Mouse (Mus musculus): ENCODE measurements around the gene Gm5294. TPM values are rescaled to one million over a fixed set of nuclear protein-coding genes. Genes with fewer than 3 reads are reported as not detected.

The Gm5294 gene
- polyA plus RNA-seq, 1 experiment = 0.14 TPM

DNA sequence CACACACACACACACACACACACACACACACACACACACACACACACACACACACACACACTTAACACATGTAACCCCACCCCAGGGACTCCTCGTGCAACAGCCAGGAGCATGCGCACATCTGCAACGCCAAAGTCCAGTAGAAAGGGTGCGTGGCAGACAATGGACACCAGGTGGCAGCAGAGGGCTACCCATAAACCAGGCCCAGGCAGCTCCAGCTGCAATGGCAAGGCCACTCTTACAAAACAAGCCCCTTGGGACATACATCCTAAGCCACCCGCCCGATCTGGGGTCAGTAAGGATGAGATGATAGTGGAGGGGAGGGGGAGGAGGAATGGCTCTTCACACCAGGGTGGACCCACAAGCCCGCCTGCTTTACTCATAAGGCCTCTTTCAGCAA, 28.2 kb downstream of the Gm5294 start:
- no peak overlapping the region for H3K4me3 ChIP-seq (ENCODE audit: insufficient read depth, low read depth, low read length)
- 12% methylated on average over 7 of the region's 7 CpGs for WGBS
- no peaks in the 10 kb centered on the region for H3K27me3 ChIP-seq (replicated peaks; ENCODE audit: control insufficient read depth, insufficient read depth, low read length)
- peak; percentile 93 for DNase-seq
- TF ChIP-seq POLR2A (IDR thresholded peaks at IDR 0.05; ENCODE audit: low read depth, low read length) (no peak), CTCF (conservative IDR thresholded peaks at IDR 0.05; ENCODE audit: insufficient read depth, insufficient read length, low read depth, low read length) (peak; percentile 99)
- peaks cover 14% of the 10 kb centered on the region for H3K4me1 ChIP-seq (ENCODE audit: control insufficient read depth, insufficient read depth, low read length)
- no peak overlapping the region for H3K27ac ChIP-seq (ENCODE audit: insufficient read depth, low read depth, low read length)
- no peaks in the 10 kb centered on the region for H3K36me3 ChIP-seq (ENCODE audit: control insufficient read depth, insufficient read depth, low read length)

DNA sequence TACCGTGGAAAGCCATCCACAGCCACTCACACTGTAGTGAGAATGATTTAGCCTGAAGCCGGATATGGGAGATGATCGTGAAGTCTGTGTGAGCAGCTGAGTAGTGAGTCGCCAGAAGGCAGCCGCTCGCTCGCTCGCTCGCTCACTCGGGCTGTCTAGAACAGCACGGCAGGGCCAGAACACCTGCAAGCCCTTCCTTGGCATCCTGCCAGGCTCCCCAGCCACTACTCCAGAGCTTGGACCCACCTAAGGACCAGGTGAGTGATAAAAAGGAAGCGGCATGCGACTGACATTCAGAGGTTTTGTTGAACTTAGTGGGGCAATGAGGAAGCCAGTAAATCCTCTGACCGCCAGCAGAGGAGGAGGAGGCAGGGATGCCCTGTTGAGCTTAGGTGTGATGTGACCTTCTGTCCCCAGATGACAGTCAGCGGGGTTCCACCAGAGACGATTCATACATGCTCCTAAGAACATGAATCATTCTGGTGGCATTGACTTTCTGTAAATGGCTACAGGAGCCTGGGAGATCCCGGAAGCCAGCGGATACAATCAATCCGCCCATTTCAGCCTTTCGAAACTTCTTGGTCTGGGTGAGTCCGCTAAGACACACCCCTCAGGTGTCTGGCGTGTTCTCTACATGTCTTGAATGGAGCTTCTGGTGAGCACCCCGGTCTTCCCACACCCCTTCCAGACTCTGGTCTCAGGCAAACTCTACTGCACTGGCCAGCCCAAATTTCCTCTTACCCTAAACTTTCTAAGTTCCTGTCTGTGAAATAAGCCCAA, 30.0 kb downstream of the Gm5294 start:
- no peak for DNase-seq
- 62% methylated on average over 23 of the region's 23 CpGs for WGBS
- TF ChIP-seq CTCF (conservative IDR thresholded peaks at IDR 0.05; ENCODE audit: insufficient read depth, insufficient read length, low read depth, low read length) (no peak), POLR2A (IDR thresholded peaks at IDR 0.05; ENCODE audit: low read depth, low read length) (no peak)
- Histone ChIP-seq H3K36me3 (ENCODE audit: control insufficient read depth, insufficient read depth, low read length) (no peaks in the 10 kb centered on the region), H3K4me3 (ENCODE audit: insufficient read depth, low read depth, low read length) (no peak overlapping the region), H3K27ac (ENCODE audit: insufficient read depth, low read depth, low read length) (no peak overlapping the region), H3K27me3 (replicated peaks; ENCODE audit: control insufficient read depth, insufficient read depth, low read length) (no peaks in the 10 kb centered on the region), H3K4me1 (ENCODE audit: control insufficient read depth, insufficient read depth, low read length) (peaks cover 14% of the 10 kb centered on the region)

DNA sequence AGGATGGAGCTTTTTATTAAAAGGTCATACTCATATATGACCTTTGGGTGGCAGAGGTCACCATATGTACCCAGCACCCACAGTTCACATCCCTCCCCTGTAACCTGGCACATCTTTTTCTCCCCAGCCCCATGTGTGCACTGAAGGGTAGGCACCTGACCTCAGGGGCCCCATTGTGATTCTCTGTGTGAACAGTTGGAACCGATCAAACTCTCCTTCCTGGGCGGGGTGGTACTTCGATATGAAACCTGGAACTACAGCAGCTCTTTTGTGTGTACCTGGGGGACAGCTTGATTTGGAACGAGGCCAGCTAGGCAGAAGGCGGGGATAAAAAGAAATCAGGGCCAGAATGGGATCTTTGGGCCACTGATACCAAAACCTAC, 30.6 kb downstream of the Gm5294 start:
- WGBS = 85% methylated on average over 5 of the region's 5 CpGs
- H3K36me3 ChIP-seq (ENCODE audit: control insufficient read depth, insufficient read depth, low read length) = no peaks in the 10 kb centered on the region
- H3K4me3 ChIP-seq (ENCODE audit: insufficient read depth, low read depth, low read length) = no peak overlapping the region
- TF ChIP-seq POLR2A (IDR thresholded peaks at IDR 0.05; ENCODE audit: low read depth, low read length) (no peak), CTCF (conservative IDR thresholded peaks at IDR 0.05; ENCODE audit: insufficient read depth, insufficient read length, low read depth, low read length) (no peak)
- peaks cover 14% of the 10 kb centered on the region for H3K4me1 ChIP-seq (ENCODE audit: control insufficient read depth, insufficient read depth, low read length)
- no peak for DNase-seq
- no peak overlapping the region for H3K27ac ChIP-seq (ENCODE audit: insufficient read depth, low read depth, low read length)
- H3K27me3 ChIP-seq (replicated peaks; ENCODE audit: control insufficient read depth, insufficient read depth, low read length) = no peaks in the 10 kb centered on the region

DNA sequence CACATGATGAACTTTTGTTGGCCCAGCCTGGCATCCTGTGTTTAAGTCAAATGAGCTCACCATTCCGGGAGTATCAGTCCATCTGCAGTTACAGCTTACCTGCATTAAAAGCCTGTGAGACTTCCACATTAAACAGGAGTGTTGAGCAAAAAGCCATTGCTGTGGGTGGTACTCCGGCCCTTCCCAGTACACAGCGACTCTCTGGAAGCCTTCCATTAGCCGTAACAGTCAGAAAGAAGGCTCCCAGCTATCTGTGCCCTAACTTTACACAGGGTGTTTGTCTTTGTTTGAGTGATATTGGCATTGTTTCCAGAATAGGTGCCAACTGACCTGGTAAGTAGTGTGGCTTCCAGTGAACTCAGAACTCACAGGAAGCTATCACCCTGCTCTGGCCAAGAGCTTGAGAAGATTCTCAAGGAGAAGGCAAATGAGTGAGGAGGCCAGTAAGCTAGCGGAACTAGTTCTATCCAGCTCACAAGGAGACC, 31.5 kb downstream of the Gm5294 start:
- TF ChIP-seq CTCF (conservative IDR thresholded peaks at IDR 0.05; ENCODE audit: insufficient read depth, insufficient read length, low read depth, low read length) = no peak
- TF ChIP-seq POLR2A (IDR thresholded peaks at IDR 0.05; ENCODE audit: low read depth, low read length) = no peak
- 89% methylated on average over 5 of the region's 5 CpGs for WGBS
- H3K4me3 ChIP-seq (ENCODE audit: insufficient read depth, low read depth, low read length) = no peak overlapping the region
- DNase-seq = peak; percentile 15
- H3K36me3 ChIP-seq (ENCODE audit: control insufficient read depth, insufficient read depth, low read length) = no peaks in the 10 kb centered on the region
- H3K27me3 ChIP-seq (replicated peaks; ENCODE audit: control insufficient read depth, insufficient read depth, low read length) = no peaks in the 10 kb centered on the region
- H3K4me1 ChIP-seq (ENCODE audit: control insufficient read depth, insufficient read depth, low read length) = peaks cover 12% of the 10 kb centered on the region
- no peak overlapping the region for H3K27ac ChIP-seq (ENCODE audit: insufficient read depth, low read depth, low read length)

DNA sequence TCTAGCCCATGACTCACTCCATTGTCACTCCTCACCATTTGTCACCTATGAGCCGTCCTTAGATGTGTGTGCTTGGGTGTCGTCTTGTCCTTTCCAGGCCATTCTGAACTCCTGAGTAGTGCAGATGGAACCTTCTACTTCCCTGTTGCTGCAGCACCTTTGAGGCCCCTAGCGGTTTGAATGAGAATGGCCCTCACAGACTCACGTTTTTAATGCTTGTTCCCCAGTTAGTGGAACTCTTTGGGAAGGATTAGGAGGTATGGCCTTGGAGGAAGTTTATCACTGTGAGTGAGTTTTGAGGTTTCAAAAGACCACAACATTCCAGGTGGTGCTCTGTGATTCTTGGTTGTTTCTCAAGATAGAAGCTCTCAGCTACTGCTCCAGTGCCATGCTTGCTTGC, 32.3 kb downstream of the Gm5294 start:
- no peak overlapping the region for H3K4me3 ChIP-seq (ENCODE audit: insufficient read depth, low read depth, low read length)
- 83% methylated on average over 4 of the region's 4 CpGs for WGBS

DNA sequence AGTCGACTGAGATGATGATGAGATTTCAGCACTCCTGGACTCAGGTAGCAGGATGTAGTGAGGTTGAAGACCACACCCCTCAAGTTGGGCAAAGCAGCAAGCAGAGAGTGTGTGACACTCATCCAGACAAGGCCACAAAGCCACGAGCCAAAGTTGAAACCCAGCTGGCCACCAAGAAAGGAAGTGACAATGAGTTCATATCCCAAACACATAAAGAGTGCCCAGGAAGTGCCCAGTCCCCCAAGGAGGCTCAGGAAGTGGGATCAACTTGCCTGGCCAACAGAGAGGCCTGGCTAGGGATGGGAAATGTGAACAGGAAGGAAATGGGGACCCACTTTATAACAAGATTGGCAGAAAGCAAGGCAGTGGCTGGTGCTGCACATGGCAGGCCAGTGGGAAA, 33.5 kb downstream of the Gm5294 start:
- WGBS = 71% methylated on average over 2 of the region's 2 CpGs
- Histone ChIP-seq H3K27me3 (replicated peaks; ENCODE audit: control insufficient read depth, insufficient read depth, low read length) (no peaks in the 10 kb centered on the region), H3K36me3 (ENCODE audit: control insufficient read depth, insufficient read depth, low read length) (no peaks in the 10 kb centered on the region)

More for the DNA sequence above, 32.3 kb downstream of the Gm5294 start:
- Histone ChIP-seq H3K27ac (ENCODE audit: insufficient read depth, low read depth, low read length) (no peak overlapping the region), H3K27me3 (replicated peaks; ENCODE audit: control insufficient read depth, insufficient read depth, low read length) (no peaks in the 10 kb centered on the region), H3K4me1 (ENCODE audit: control insufficient read depth, insufficient read depth, low read length) (0 out of 2 replicates have a peak, but pooled peaks cover 5% of the 10 kb centered on the region), H3K36me3 (ENCODE audit: control insufficient read depth, insufficient read depth, low read length) (no peaks in the 10 kb centered on the region)
- no peak for DNase-seq
- no peak for TF ChIP-seq CTCF (conservative IDR thresholded peaks at IDR 0.05; ENCODE audit: insufficient read depth, insufficient read length, low read depth, low read length)
- no peak for TF ChIP-seq POLR2A (IDR thresholded peaks at IDR 0.05; ENCODE audit: low read depth, low read length)

DNA sequence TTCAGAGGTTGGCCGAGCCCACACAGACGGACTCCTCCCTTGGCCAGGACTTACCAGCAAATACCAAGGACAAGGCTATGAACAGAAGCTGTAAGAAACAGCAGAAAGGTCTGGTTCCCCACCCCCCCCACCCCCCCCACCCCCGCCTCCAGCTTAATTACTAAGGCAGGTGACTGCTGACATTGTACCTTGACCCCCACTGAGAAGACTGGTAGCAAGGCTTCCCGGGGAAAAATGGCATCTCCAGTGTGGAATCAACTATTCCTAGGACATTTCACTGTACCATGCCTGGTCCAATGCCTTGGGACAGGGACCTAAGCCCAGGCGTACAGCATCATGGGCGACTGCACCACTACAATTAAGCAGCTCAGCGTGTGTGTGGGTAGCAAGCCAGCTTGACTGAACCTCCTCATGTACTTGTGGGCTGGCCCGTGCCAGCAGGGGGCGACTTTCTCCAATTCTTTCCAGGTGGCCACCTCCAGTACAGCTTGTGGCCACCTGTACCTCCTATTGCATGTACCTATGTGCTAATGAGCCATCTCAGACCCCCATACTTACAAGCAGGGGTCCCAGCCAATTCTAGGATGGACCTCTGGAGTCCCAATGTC, 37.2 kb downstream of the Gm5294 start:
- no peak overlapping the region for H3K4me3 ChIP-seq (ENCODE audit: insufficient read depth, low read depth, low read length)
- no peaks in the 10 kb centered on the region for H3K27me3 ChIP-seq (replicated peaks; ENCODE audit: control insufficient read depth, insufficient read depth, low read length)
- peak; percentile 92 for DNase-seq
- no peaks in the 10 kb centered on the region for H3K36me3 ChIP-seq (ENCODE audit: control insufficient read depth, insufficient read depth, low read length)
- H3K4me1 ChIP-seq (ENCODE audit: control insufficient read depth, insufficient read depth, low read length) = no peaks in the 10 kb centered on the region
- no peak overlapping the region for H3K27ac ChIP-seq (ENCODE audit: insufficient read depth, low read depth, low read length)
- TF ChIP-seq CTCF (conservative IDR thresholded peaks at IDR 0.05; ENCODE audit: insufficient read depth, insufficient read length, low read depth, low read length) = peak; percentile 93
- TF ChIP-seq POLR2A (IDR thresholded peaks at IDR 0.05; ENCODE audit: low read depth, low read length) = no peak
- WGBS = 19% methylated on average over 9 of the region's 9 CpGs

More for the DNA sequence above, 33.5 kb downstream of the Gm5294 start:
- no peak for DNase-seq
- TF ChIP-seq CTCF (conservative IDR thresholded peaks at IDR 0.05; ENCODE audit: insufficient read depth, insufficient read length, low read depth, low read length) (no peak), POLR2A (IDR thresholded peaks at IDR 0.05; ENCODE audit: low read depth, low read length) (no peak)
- Histone ChIP-seq H3K27ac (ENCODE audit: insufficient read depth, low read depth, low read length) (no peak overlapping the region), H3K4me1 (ENCODE audit: control insufficient read depth, insufficient read depth, low read length) (0 out of 2 replicates have a peak, but pooled peaks cover 5% of the 10 kb centered on the region), H3K4me3 (ENCODE audit: insufficient read depth, low read depth, low read length) (no peak overlapping the region)
